Mouse (Mus musculus): ENCODE measurements around the gene Fbxw9.

Fbxw9 gene

GRCm38 (mm10) chr8:85059879-85060616 is at the start of gene Fbxw9:
Gene Fbxw9, plus strand, starts transcription at chr8:85060055.
- DNase-seq (ENCODE audit: low spot score), result peak; percentile 90

GRCm38 (mm10) chr8:85011242-85011641 is 48.6 kb upstream of the Fbxw9 start:
- DNase-seq (ENCODE audit: low spot score), result no peak

GRCm38 (mm10) chr8:85013230-85013840 is 46.5 kb upstream of the Fbxw9 start:
- DNase-seq (ENCODE audit: low spot score), result peak; percentile 50

GRCm38 (mm10) chr8:85014431-85014830 is 45.4 kb upstream of the Fbxw9 start, which contains the start of gene Best2:
Gene Best2, minus strand, starts transcription at chr8:85014531.
- no peak for DNase-seq (ENCODE audit: low spot score)

- no peak for DNase-seq (ENCODE audit: low spot score)
Observed at GRCm38 (mm10) chr8:85016724-85017123, 43.1 kb upstream of the Fbxw9 start.

GRCm38 (mm10) chr8:85017209-85017608 is 42.6 kb upstream of the Fbxw9 start:
- no peak for DNase-seq (ENCODE audit: low spot score)

- DNase-seq (ENCODE audit: low spot score), result no peak
Observed at GRCm38 (mm10) chr8:85021514-85022055, 38.3 kb upstream of the Fbxw9 start.

- DNase-seq (ENCODE audit: low spot score), result no peak
Observed at GRCm38 (mm10) chr8:85023846-85024245, 36.0 kb upstream of the Fbxw9 start.

GRCm38 (mm10) chr8:85025098-85025932 is 34.5 kb upstream of the Fbxw9 start, which contains the start of gene Asna1:
Gene Asna1, minus strand, starts transcription at chr8:85025281.
- peak; percentile 91 for DNase-seq (ENCODE audit: low spot score)

- DNase-seq (ENCODE audit: low spot score), result peak; percentile 96
Observed at GRCm38 (mm10) chr8:85026670-85027515, 33.0 kb upstream of the Fbxw9 start, which contains the start of gene Trir. Gene Trir, plus strand, starts transcription at chr8:85026823.

GRCm38 (mm10) chr8:85027516-85027855 is 32.4 kb upstream of the Fbxw9 start:
- DNase-seq (ENCODE audit: low spot score), result no peak

GRCm38 (mm10) chr8:85027922-85028321 is 31.9 kb upstream of the Fbxw9 start:
- no peak for DNase-seq (ENCODE audit: low spot score)

- no peak for DNase-seq (ENCODE audit: low spot score)
Observed at GRCm38 (mm10) chr8:85029271-85029670, 30.6 kb upstream of the Fbxw9 start.

- DNase-seq (ENCODE audit: low spot score), result no peak
Observed at GRCm38 (mm10) chr8:85032622-85033311, 27.1 kb upstream of the Fbxw9 start.

- no peak for DNase-seq (ENCODE audit: low spot score)
Observed at GRCm38 (mm10) chr8:85033867-85034266, 26.0 kb upstream of the Fbxw9 start.

- peak; percentile 85 for DNase-seq (ENCODE audit: low spot score)
Observed at GRCm38 (mm10) chr8:85034764-85035163, 25.1 kb upstream of the Fbxw9 start.

- no peak for DNase-seq (ENCODE audit: low spot score)
Observed at GRCm38 (mm10) chr8:85035165-85035727, 24.6 kb upstream of the Fbxw9 start.

GRCm38 (mm10) chr8:85035728-85036310 is 24.0 kb upstream of the Fbxw9 start:
- DNase-seq (ENCODE audit: low spot score), result no peak

- no peak for DNase-seq (ENCODE audit: low spot score)
Observed at GRCm38 (mm10) chr8:85036381-85036717, 23.5 kb upstream of the Fbxw9 start.

GRCm38 (mm10) chr8:85036718-85037365 is 23.0 kb upstream of the Fbxw9 start, which contains the start of gene Tnpo2:
Gene Tnpo2, plus strand, starts transcription at chr8:85036915.
- DNase-seq (ENCODE audit: low spot score), result peak; percentile 93

Measured in yolk sac, embryonic 10.5 days (tissue).